Mouse (Mus musculus): Measurements from ENCODE around the gene Cript.

Gene Cript

DNA sequence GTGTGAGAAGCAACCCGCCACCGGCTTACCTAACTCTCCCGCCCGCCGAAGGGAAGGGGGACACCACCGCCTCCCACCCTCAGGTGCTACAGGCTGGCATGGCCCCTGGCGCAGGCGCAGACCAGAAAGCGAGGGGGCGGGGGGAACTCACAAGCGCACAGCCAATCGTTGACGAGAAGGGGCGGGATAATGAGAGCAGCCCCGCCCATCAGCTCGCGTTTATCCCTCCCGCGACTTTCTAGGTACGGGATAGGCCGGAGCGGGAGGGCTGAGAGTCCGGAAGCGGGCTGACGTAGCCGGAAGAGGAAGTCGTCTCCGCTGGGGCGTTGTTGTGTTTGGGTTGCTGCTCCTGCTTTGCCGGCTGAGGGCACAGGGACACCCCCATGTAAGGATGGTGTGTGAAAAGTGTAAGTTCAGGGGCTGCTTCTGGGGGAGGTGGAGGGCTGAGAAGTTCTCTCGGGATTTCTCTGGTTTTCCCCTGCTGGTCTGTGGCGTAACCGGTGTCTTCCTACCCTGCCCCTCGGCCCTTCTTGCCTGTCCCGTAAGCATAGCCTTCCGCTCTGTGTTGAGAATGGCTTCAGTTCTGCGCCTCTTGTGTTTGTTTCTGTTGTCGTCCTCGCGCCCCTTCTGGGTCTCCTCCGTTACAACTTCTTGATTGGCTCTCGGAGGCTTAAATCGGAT is at the start of gene Cript, which contains the start of gene Pigf:
TSS of gene Cript (plus strand) at position 282 of the 681 bp plus-strand sequence.
TSS of gene Pigf (minus strand) at position 138 of the 681 bp plus-strand sequence.
- DNase-seq (ENCODE audit: low spot score) = peak; percentile 98

DNA sequence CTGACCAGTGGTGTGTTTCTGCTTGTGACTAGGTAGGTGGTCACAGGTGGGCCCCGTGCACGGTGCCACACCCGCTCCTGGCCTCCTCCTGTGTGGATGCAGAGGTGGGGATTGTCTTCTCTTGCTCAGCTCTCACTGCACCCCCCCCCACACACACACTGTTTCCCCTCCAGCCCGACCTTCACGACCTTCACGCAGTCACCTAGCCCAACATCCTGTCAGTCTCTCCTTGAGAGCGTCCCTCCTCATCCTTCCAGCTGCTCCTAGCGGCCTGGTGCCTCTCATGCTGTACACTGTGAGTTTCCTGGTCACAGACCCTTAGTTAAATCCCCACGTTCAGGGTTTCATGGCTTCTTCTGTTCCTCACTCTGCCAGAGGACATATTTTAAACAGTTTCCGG is 49.0 kb upstream of the Cript start:
- no peak for DNase-seq (ENCODE audit: low spot score)

DNA sequence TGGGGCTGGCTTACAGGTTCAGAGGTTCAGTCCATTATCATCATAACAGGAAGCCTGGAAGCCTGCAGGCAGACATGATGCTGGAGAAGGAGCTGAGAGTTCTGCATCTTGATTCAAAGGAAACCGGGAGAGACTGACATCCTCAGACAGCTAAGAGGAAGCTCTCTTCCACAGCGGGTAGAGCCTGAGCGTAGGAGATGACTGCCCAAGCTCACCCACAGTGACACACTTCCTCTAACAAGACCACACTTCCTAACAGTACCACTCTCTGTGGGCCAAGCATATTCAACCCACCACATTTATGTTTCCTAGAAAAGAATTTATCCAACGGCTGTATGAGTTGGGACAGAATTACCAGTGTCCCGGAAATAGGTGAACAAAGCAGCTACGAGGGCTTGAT is 46.9 kb upstream of the Cript start:
- DNase-seq (ENCODE audit: low spot score) = no peak

DNA sequence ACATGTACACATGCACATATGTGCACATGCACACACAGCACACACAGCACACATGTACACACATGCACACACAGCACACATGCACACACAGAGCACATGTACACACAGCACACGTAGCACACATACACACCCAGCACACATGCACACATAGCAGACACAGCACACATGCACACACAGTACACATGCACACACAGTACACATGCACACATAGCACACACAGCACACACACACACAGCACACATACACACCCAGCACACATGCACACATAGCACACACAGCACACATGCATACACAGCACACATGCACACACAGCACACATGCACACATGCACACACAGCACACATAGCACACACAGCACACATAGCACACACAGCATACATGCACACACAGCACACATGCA is 44.1 kb upstream of the Cript start:
- DNase-seq (ENCODE audit: low spot score) = no peak

DNA sequence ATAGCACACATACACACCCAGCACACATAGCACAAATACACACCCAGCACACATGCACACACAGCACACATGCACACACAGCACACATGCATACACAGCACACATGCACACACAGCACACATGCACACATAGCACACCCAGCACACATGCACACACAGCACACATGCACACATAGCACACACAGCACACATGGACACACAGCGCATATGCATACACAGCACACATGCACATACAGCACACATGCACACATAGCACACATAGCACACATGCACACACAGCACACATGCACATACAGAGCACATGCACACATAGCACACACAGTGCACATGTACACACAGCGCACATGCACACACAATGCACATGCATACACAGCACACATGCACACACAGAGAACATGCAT is 43.6 kb upstream of the Cript start:
- DNase-seq (ENCODE audit: low spot score) = no peak

DNA sequence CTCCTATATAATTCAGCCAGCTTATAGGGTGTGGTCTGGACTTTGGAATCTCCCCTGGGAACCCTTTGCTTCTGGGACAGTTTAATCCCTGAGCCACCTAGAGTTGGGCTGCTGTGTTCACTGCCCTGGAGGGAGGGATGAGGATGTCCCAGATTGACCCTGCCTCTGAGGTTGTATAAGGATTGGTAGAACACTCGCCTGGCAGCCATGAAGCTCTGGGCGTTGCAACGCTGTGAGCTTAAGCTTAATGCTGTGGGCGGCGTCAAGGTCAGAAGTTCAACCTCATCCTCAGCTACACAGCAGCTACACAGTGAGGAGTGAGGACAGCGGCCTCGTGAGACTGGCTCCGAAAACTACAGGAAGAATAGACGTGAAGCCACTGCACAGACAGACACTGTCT is 42.9 kb upstream of the Cript start:
- no peak for DNase-seq (ENCODE audit: low spot score)

DNA sequence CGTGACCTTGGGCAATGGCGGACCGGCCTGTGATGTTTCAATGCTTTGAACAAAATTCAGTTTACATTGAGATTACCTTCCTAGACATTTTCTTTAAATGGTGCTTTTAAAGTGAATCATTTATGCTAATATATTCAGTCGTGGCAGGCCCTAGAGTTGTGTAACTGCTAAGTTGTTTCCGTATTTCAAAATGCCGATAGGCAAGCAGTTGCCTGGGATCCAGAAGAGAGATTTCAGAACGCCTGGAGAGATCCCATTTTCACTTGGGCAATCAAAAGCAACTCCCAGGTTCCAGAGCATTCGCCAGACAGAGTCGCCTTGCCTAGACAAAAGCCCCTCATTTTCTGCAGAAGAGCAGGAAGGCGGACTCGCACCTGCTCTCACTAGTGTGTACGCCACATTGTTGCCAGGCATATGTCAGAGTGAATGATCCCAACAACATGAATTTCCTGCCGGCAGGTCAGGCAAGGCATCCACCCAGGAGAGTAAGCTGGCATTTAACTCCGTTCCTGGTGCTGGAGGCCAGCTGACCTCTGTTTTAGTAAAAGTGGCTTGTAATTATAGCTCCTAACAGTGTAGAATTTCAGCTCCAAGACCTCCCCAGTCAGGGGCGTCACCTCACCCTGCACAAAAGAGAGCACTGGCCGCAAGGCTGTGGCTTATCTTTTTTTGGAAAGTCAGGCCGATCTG is 38.8 kb upstream of the Cript start:
- peak; percentile 52 for DNase-seq (ENCODE audit: low spot score)

DNA sequence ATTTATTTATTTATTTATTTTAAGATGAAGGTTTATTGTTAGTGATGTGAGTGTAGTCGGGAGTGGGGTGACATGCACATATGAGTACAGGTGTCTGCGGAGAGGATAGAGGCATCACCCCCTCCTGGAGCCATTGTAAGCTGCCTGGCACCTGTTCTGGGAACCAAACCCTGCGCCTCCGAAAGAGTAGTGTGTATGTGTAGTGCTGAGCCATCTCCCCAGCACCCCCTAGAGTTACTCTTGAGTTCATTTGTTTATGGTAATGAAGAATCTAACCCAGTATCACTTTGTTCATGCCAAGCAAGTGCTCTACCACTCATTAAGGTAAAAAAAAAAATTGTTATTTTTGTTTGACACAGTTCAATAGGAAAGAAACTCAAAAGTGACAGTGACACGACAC is 37.2 kb upstream of the Cript start:
- DNase-seq (ENCODE audit: low spot score) = no peak

DNA sequence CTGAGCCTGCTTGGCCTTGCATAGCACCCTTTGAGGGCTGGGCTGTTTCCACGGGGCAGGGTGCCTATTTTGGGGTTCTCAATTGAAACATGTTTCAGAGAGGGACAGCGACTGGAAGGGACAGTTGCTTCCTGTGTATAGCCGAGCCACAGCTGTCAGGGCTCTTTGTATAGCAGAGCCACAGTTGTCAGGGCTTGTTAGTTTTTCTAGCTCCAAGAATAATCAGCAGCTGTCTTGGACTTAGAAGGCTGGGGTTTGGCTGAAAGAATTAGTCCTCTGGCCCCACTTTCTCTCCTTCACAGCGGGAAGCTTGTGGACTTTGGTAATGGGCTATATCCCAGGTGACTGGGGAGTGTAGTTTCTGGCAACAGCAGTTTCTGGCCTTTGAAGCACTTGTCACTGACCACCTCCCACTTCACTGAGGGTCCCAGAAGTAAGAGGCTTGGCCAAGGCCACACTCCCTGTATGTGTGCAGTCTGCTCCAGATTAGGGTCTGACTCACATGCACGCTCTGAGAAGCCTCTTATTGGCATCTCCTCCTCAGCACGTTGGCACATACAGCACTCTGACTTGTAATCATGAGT is 36.7 kb upstream of the Cript start:
- peak; percentile 52 for DNase-seq (ENCODE audit: low spot score)

DNA sequence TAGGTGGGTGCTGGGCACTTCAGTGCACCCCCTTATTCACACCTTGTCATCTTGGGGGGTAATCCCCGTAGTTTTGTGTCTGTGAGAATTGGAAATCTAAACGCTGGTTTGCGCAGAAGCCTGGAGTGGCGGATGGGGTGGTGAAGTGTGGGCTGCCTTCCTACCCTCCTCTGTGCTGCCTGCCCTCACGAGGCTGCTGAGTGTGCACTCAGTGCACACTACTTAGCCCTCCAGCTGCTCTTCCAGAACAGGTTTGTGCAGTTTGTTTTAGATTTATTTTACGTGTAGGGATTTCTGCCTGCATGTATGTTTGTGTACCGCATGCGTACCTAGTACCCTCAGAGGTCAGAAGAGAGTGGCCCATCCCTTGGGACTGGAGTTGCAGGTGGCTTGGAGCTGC is 34.0 kb upstream of the Cript start:
- DNase-seq (ENCODE audit: low spot score) = no peak

DNA sequence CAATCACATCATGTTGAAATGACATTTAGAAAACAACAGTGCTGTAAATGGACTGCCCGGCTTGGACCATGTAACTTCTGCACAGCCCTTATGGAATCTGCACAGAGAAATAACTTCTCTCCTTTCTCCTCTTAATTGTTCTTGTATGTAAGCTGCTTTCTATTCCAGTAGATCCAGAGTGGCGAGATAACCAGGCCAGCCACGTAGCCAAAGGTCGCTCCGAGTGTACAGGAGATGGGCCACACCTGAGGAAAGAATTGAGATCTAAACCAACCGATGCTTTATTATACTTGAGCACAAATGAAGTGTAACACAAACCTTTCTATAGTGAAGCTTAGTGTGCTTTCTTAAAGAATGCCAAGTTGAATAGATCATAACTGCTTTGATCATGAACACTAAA is 28.0 kb upstream of the Cript start:
- DNase-seq (ENCODE audit: low spot score) = no peak

DNA sequence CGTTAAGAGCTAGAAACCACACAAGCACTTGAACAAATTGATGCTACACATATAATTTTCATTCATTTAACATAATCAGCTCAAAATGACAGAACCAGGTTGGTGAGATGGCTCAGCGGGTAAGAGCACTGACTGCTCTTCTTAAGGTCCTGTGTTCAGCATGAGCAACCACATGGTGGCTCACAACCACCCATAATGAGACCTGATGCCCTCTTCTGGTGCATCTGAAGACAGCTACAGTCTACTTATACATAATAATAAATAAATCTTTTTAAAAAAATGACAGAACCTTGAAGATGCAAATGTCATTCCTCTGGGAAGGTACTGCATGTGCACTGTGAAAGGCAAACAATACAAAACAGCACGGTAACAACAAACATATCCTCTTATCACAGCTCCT is 16.4 kb upstream of the Cript start:
- no peak for DNase-seq (ENCODE audit: low spot score)

DNA sequence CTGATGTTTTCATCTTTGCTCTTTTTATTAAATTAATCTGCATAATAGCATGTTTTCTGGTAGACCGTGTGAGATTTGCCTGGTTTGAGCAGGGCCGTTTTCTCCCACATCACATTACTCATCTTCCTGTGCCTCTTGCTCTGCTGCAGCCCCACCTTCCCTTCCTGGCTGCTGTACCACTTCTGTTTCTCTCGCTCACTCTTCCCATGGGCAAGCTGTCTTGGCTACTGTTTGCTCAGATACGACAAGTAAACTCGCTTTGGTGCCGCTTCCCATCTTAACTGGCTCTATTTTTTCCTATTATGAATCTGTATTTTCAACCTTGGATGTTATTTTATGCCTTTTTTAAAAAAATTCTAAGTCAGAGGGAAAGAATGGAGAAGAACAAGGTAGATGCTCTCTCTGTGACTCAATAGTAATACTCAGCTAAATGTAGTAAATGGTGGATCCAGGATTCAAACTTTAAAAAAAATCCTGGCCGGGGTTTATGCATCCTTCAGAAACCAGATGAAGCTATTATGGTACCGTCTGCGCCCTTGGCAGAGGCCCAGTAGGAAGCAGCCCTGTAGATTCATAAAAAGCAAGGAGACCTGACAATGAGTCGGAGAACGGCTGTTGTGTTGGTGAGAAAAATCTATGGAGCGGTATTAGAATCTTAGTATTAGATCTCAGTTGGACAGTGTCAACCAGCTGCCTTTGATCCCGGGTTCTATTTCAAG is 13.9 kb upstream of the Cript start:
- no peak for DNase-seq (ENCODE audit: low spot score)

DNA sequence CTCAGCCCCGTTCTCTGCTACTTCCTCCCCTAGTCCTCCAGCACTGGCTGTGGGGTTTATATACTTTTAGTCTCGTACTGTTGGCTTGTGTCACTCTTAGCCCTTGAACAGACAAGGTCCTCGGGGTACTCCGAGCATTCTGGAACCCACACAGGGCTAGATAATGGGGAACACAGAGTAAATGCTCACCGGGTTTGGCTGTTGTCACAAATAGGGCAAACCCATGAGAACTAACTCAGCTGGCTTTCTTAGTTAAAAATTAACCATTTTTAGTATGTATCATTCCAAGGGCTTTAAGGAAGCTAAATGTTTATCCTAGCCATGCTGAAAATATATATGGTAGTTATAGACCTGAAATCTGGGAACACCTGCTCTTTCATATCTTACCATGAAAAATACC is 5.7 kb upstream of the Cript start:
- DNase-seq (ENCODE audit: low spot score) = no peak

DNA sequence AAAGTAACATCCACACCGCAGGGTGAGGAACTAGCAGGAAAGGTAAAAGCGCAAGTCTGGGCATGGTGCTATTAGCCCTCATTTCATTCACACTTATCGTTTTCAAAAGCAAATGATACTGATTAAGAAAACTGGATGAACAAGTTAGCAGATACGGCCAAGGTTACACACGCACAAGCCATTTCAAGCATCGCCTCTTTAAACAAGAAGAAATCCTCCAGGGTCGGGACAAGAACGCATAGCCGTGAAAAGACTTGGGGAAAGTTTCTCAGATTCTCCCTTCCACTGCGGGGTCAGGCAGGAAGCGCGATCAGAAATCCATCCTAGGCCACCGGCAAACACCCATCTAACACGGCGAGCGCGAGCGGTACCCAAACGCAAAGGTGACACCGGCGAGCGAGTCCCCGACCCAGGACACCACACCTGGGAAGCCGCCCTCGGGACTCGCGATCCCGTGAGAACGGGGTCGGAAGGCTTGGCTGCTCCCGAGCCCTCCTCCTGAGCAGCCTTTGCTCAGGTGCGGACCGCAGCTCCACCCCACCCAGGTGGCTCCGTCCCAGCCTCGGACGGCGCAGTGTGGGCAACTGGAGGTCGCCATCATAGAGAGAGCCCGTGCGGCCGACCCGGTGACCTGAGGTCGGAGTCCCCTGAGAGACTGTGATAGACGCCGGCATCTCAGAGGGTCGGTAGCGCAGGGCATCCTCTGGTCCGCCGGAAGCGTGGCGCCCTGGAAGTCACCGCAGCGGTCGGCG is 683 bp upstream of the Cript start:
- DNase-seq (ENCODE audit: low spot score) = no peak

DNA sequence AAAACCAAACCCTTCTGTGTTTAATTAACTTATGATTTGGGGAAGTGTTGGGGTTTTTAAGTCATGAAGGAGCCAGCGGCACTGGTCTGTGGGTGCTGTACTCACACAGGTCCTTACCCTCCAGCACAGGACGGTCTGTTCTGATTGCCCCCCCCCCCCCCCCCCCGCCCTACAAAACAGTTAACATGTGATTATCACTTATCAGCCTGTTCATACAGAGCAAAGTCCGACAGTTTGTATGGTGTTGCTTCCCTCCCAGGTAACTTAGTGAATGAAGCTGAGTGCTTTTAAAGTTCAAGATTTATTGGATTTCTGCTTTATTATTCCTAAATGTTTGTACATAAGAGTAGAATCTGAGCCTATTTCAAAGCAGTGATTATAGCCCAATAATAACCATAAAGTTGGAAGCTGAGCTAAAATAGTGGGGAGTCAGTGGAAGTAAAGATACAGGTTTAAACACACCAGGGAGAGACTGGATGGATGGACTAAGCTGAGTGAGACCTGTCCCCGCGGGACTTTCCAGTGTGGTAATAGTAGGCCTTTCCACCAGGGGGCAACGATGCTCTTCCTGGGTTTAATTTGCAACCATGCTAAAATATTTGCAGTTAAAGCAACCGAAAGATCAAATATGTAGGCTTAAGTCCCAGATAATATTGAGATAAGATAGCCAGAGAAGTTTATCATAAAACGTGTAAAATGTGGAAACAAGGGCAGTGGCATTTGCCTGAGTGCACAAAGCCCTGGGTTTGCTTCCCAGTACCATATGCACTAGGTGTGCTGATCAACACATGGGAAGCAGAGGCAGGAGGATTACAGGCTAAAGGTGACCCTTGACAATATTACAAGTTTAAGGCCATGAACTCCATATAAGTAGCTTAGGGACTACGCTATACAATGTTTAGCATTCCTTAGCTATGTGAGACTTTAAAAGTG is 11.1 kb downstream of the Cript start:
- DNase-seq (ENCODE audit: low spot score) = no peak

DNA sequence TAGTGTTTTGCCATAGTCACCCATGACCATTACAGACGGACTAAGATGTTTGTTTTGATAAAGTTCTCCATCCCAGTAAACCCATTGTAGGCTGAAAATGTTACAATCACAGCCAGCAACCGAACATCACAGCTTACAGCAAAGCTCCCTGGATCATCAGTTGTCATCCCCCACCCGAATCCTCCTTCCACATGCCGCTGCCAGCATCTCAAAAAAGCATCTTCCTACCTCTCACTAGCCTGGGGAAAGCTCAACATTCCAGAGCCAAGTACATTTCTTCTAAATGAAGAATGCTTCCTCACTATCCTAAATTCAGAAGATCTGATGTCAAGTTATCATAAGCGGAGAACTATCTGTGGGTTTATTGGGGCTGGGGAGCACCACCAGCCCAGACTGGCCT is 13.1 kb downstream of the Cript start:
- DNase-seq (ENCODE audit: low spot score) = no peak

DNA sequence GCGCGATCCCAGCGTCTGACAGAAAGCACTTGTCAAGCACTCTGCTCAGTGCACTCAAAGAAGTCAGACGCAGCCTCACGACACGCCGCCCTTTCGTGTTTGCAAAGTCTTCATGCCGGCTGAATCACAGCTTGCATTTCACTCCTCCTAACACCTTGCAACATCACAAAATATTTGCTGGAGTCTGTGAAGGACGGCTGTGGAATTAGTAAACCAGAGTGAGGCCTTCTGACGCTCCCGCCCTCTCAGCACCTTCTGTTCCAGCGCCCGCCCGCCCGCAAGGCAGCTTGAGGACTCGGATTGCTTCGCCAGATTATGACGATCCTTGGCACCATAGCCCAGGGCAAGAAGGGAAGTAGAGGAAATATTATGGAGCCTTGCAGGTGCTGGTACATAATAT is 16.4 kb downstream of the Cript start:
- DNase-seq (ENCODE audit: low spot score) = no peak

DNA sequence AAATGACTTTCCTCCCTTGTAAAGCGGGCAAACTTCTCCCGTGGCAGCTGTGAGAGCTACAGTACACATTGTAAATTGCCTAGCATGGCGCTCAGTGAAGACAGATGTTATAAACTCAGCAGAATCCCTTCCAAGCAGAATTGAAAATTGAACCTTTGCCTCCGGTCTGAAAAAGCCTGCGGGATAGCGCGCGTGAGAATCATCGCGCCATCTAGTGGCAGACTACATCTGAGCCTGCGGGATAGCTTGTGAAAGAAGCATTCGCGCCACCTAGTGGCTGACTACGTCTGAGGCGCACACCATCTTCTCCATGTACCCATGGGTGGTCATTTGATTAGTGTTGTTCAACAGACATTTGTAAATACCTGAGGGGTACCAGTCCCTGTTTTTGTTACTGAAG is 19.0 kb downstream of the Cript start:
- peak; percentile 84 for DNase-seq (ENCODE audit: low spot score)

DNA sequence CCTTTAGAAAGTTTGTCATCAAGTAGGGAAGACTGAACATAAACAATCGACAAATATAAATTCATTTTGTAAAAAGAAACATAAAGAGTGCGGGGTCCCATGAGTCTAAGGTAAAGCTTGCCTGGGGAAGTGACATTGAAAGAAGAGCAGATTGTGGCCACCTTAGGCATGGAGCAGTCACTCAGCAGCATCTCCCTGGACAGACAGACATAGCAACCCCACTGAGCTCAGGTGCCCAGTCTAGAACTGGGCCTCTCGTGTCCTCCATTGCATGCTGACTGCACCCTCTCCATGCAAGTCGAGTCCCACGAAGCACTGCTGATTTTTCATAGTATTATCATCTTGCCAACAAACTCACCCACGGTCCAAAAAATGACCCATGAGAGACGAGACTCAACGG is 19.4 kb downstream of the Cript start:
- no peak for DNase-seq (ENCODE audit: low spot score)

DNA sequence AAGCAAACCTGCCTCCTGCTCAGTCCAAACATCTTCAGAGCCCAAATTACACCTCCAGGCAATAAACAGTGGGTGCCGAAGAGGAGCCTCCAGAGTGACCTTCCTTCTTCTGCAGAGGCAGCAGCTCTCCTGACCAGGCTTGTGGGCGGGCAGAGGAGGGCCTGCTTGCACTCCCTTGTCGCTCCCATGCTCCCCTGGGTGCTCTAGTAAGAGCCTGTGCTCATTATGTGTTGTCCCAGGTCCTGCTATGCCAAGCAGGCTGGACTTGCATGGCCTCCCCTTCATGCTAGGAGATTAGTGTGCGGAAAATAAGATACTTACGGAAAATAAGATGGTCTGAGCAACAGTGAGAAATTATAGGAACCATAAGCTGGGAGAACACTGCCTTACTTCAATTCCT is 24.3 kb downstream of the Cript start:
- DNase-seq (ENCODE audit: low spot score) = peak; percentile 4
